Mouse (Mus musculus) telencephalon, adult 2 months (tissue): ENCODE results near the gene Rasip1.

Experiments used
- DNase-seq: peaks from one replicate; pipeline ENCODE4 v3.0.0-alpha.2; 2011; ENCODE audit warnings: low read depth, low spot score

Gene Rasip1

GRCm38 (mm10) chr7:45624718-45625117 is 2.6 kb upstream of the Rasip1 start:
- no peak for DNase-seq

GRCm38 (mm10) chr7:45625481-45625880 is 1.8 kb upstream of the Rasip1 start:
- no peak for DNase-seq

- DNase-seq = no peak
Measured at GRCm38 (mm10) chr7:45626571-45627076, 664 bp upstream of the Rasip1 start.

GRCm38 (mm10) chr7:45628364-45629294 is 1.3 kb downstream of the Rasip1 start:
- DNase-seq = peak; percentile 63

GRCm38 (mm10) chr7:45630064-45630907 is 3.0 kb downstream of the Rasip1 start:
- no peak for DNase-seq

- no peak for DNase-seq
Measured at GRCm38 (mm10) chr7:45632499-45632898, 5.2 kb downstream of the Rasip1 start.

- DNase-seq = no peak
Measured at GRCm38 (mm10) chr7:45634946-45635681, 7.8 kb downstream of the Rasip1 start.

GRCm38 (mm10) chr7:45635711-45636688 is 8.7 kb downstream of the Rasip1 start:
- no peak for DNase-seq

- no peak for DNase-seq
Measured at GRCm38 (mm10) chr7:45637710-45638109, 10.4 kb downstream of the Rasip1 start.

- peak; percentile 98 for DNase-seq
Measured at GRCm38 (mm10) chr7:45638623-45639401, 11.5 kb downstream of the Rasip1 start.

GRCm38 (mm10) chr7:45639561-45640027 is 12.3 kb downstream of the Rasip1 start, which contains the start of gene Mamstr:
Gene Mamstr (plus strand): TSS chr7:45639977.
- no peak for DNase-seq

GRCm38 (mm10) chr7:45640191-45640957 is 13.1 kb downstream of the Rasip1 start:
- DNase-seq = no peak

- no peak for DNase-seq
Measured at GRCm38 (mm10) chr7:45641391-45642040, 14.2 kb downstream of the Rasip1 start.

- no peak for DNase-seq
Measured at GRCm38 (mm10) chr7:45642083-45642482, 14.8 kb downstream of the Rasip1 start.

- DNase-seq = no peak
Measured at GRCm38 (mm10) chr7:45642503-45643255, 15.4 kb downstream of the Rasip1 start.

- DNase-seq = peak; percentile 99
Measured at GRCm38 (mm10) chr7:45643441-45644178, 16.3 kb downstream of the Rasip1 start.
